Mouse (Mus musculus): ENCODE measurements around the gene Prss40.

GRCm38 (mm10) chr1:34571431-34571830 lies 10.7 kb upstream of the Prss40 start:
- TF ChIP-seq POLR2A (IDR thresholded peaks at IDR 0.05; ENCODE audit: insufficient read depth, low read depth, low read length), result no peak
- TF ChIP-seq CTCF (IDR thresholded peaks at IDR 0.05; ENCODE audit: insufficient read depth, low read depth, low read length), result no peak

Data from olfactory bulb, adult 2 months (tissue).